Mouse (Mus musculus): ENCODE measurements around the gene Slc38a3.

Gene Slc38a3

GRCm38 (mm10) chr9:107669480-107669945 lies at the start of gene Slc38a3:
TSS of gene Slc38a3 (minus strand) at chr9:107669530.
- DNase-seq: no peak

- DNase-seq: peak in 1 of 2 experiments; percentile 64
These were observed 47.6 kb upstream of the Slc38a3 start for GRCm38 (mm10) chr9:107716951-107717350.

GRCm38 (mm10) chr9:107715632-107716031 lies 46.3 kb upstream of the Slc38a3 start:
- no peak for DNase-seq

GRCm38 (mm10) chr9:107714221-107714952 lies 45.1 kb upstream of the Slc38a3 start:
- DNase-seq: peak; percentile 60 to 68

- peak; percentile 88 to 93 for DNase-seq
These were observed 40.6 kb upstream of the Slc38a3 start, which contains the start of gene Sema3f for GRCm38 (mm10) chr9:107709697-107710483. TSS of gene Sema3f (minus strand) at chr9:107710475.

- DNase-seq: no peak
These were observed 39.9 kb upstream of the Slc38a3 start for GRCm38 (mm10) chr9:107709096-107709696.

GRCm38 (mm10) chr9:107708439-107709095 lies 39.2 kb upstream of the Slc38a3 start:
- no peak for DNase-seq

GRCm38 (mm10) chr9:107707701-107708438 lies 38.5 kb upstream of the Slc38a3 start:
- no peak for DNase-seq

- peak; percentile 31 to 48 for DNase-seq
These were observed 37.5 kb upstream of the Slc38a3 start for GRCm38 (mm10) chr9:107706781-107707211.

GRCm38 (mm10) chr9:107703337-107704122 lies 34.2 kb upstream of the Slc38a3 start:
- DNase-seq: peak; percentile 53 to 70

GRCm38 (mm10) chr9:107702606-107703185 lies 33.4 kb upstream of the Slc38a3 start:
- peak; percentile 77 to 88 for DNase-seq

- peak; percentile 91 to 95 for DNase-seq
These were observed 32.3 kb upstream of the Slc38a3 start for GRCm38 (mm10) chr9:107701594-107701993.

GRCm38 (mm10) chr9:107700114-107700571 lies 30.8 kb upstream of the Slc38a3 start:
- DNase-seq: peak in 1 of 2 experiments; percentile 65

- DNase-seq: peak in 1 of 2 experiments; percentile 56
These were observed 30.1 kb upstream of the Slc38a3 start for GRCm38 (mm10) chr9:107699376-107699980.

GRCm38 (mm10) chr9:107698611-107699190 lies 29.4 kb upstream of the Slc38a3 start:
- DNase-seq: peak; percentile 65 to 81

- DNase-seq: peak; percentile 53 to 78
These were observed 28.6 kb upstream of the Slc38a3 start for GRCm38 (mm10) chr9:107697811-107698521.

- DNase-seq: peak; percentile 60 to 76
These were observed 27.7 kb upstream of the Slc38a3 start for GRCm38 (mm10) chr9:107696845-107697610.

GRCm38 (mm10) chr9:107696106-107696479 lies 26.8 kb upstream of the Slc38a3 start:
- DNase-seq: no peak
